Mouse (Mus musculus) heart, adult 2 months (tissue): ENCODE measurements around the gene Fam174b.

Experiments used
- CTCF ChIP-seq: fragments of 200-600 bp; IDR thresholded peaks from 2 replicates; pipeline ENCODE4 v1.8.1; 2022; ENCODE audit warnings: antibody characterized with exemption, mild to moderate bottlenecking, moderate library complexity
- POLR2A ChIP-seq: fragments of 200-500 bp; IDR thresholded peaks from 2 replicates; pipeline ENCODE4 v1.6.1; 2011; ENCODE audit warnings: mild to moderate bottlenecking, low read depth, low read length, control low read depth; ENCODE audit not compliant: insufficient read depth

DNA sequence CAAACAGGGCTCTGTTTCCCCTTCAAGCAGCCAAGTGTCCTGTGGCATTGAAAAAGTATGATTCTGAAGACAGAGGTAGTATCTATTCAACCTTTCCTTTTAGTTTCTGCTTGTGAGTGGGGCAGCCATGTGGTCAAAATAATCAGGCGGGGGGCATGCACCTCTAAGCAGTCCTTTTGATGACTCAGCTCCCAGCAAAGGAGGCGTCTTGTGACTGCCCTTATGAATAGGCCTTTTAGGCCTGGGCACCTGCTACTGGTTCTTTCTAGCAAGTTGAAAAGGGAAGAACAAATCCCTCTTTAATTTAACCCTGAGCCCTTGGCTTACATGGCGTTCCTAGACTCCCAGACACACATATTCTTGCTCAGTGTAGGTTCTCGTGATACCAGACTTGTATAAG is 6.7 kb downstream of the Fam174b start:
- no peak for TF ChIP-seq POLR2A
- TF ChIP-seq CTCF, result no peak
